Mouse (Mus musculus) forebrain, embryonic 14.5 days (tissue): ENCODE measurements at regions not wholly inside any gene's neighbourhood (a gene's known extent, or its start where the extent isn't known, plus 50 kb on each side); places are given as distances from the start of the nearest gene placed in this dataset.

Experiments used
- ATAC-seq: fragments of 200-750 bp; cut with Nextera tagmentation; 2 replicates; pipeline ENCODE4 v1.8.0; 2017; ENCODE audit warnings: mild to moderate bottlenecking, moderate library complexity
- DNase-seq: peaks from one replicate; pipeline ENCODE4 v3.0.0-alpha.2; 2015; ENCODE audit warnings: low spot score
- H3K27ac ChIP-seq: fragments of 300-500 bp; sonication (generic); 2 replicates; pipeline ENCODE4 v1.5.1; 2014; ENCODE audit warnings: low read depth, mild to moderate bottlenecking, control low read depth, low read length, moderate library complexity
- H3K27me3 ChIP-seq: fragments of 300-500 bp; sonication (generic); replicated peaks from 2 replicates; pipeline ENCODE4 v1.6.1; 2014; ENCODE audit warnings: low read length, control low read depth, mixed read lengths; ENCODE audit not compliant: control insufficient read depth, insufficient read depth
- H3K36me3 ChIP-seq: fragments of 300-500 bp; sonication (generic); 2 replicates; pipeline ENCODE4 v1.6.1; 2014; ENCODE audit warnings: low read length, control low read depth; ENCODE audit not compliant: control insufficient read depth, insufficient read depth
- H3K4me1 ChIP-seq: fragments of 300-500 bp; sonication (generic); 2 replicates; pipeline ENCODE4 v1.6.1; 2014; ENCODE audit warnings: antibody characterized with exemption, low read length, control low read depth; ENCODE audit not compliant: control insufficient read depth, insufficient read depth
- H3K4me2 ChIP-seq: fragments of 300-500 bp; sonication (generic); 2 replicates; pipeline ENCODE4 v1.6.1; 2014; ENCODE audit warnings: mild to moderate bottlenecking, control low read depth, low read length
- H3K4me3 ChIP-seq: fragments of 300-500 bp; sonication (generic); 2 replicates; pipeline ENCODE4 v1.5.1; 2014; ENCODE audit warnings: low read depth, low read length, control low read depth
- H3K9ac ChIP-seq: fragments of 300-500 bp; sonication (generic); 2 replicates; pipeline ENCODE4 v1.6.1; 2014; ENCODE audit warnings: mild to moderate bottlenecking, low read length, control low read depth, moderate library complexity
- H3K9me3 ChIP-seq: fragments of 300-500 bp; sonication (generic); replicated peaks from 2 replicates; pipeline ENCODE4 v1.6.1; 2016; ENCODE audit warnings: low read length, control low read depth, mixed read lengths; ENCODE audit not compliant: control insufficient read depth
- WGBS: fragments of 180-500 bp; shearing (Covaris S2); extraction: QIAGEN DNeasy Blood & Tissue Kit; methylation state at CpG from one replicate; pipeline ENCODE4 v1.1.7; 2014; 5-methylcytosine and 5-hydroxymethylcytosine counted together

- Histone ChIP-seq H3K4me3 (no peak overlapping the region), H3K27me3 (peaks cover 35% of the 10 kb centered on the region), H3K4me1 (peaks cover 38% of the 10 kb centered on the region), H3K27ac (no peak overlapping the region), H3K36me3 (no peaks in the 10 kb centered on the region), H3K9me3 (no peaks in the 10 kb centered on the region), H3K4me2 (peak overlapping the region; percentile 20; the same call in 1 of the 2 replicates), H3K9ac (no peak overlapping the region)
- ATAC-seq (no peak), DNase-seq (peak; percentile 66)
- WGBS, result 4% methylated on average over 9 of the region's 9 CpGs
Observed at GRCm38 (mm10) chr16:91172510-91172909, 52.7 kb upstream of the Olig2 start.

- H3K4me3 ChIP-seq, result no peak overlapping the region
- no peaks in the 10 kb centered on the region for H3K36me3 ChIP-seq
- H3K9me3 ChIP-seq, result no peaks in the 10 kb centered on the region
- peaks cover 33% of the 10 kb centered on the region for H3K27me3 ChIP-seq
- H3K4me2 ChIP-seq, result peak overlapping the region; percentile 22; the same call in 1 of the 2 replicates
- 3% methylated on average over 15 of the region's 15 CpGs for WGBS
- peaks cover 38% of the 10 kb centered on the region for H3K4me1 ChIP-seq
- DNase-seq (peak; percentile 82), ATAC-seq (peak; percentile 45)
- no peak overlapping the region for H3K9ac ChIP-seq
- H3K27ac ChIP-seq, result peak overlapping the region; percentile 35; the same call in 1 of the 2 replicates
Observed at GRCm38 (mm10) chr16:91173241-91173640, 52.0 kb upstream of the Olig2 start.

- no peaks in the 10 kb centered on the region for H3K36me3 ChIP-seq
- H3K4me2 ChIP-seq, result peak overlapping the region; percentile 22; the same call in 1 of the 2 replicates
- H3K27me3 ChIP-seq, result peaks cover 35% of the 10 kb centered on the region
- H3K9me3 ChIP-seq, result no peaks in the 10 kb centered on the region
- DNase-seq, result peak; percentile 64
- peaks cover 38% of the 10 kb centered on the region for H3K4me1 ChIP-seq
- peak; percentile 40 for ATAC-seq
- H3K4me3 ChIP-seq, result no peak overlapping the region
- peak overlapping the region; percentile 36; the same call in 1 of the 2 replicates for H3K27ac ChIP-seq
- no peak overlapping the region for H3K9ac ChIP-seq
- WGBS, result 8% methylated on average over 3 of the region's 3 CpGs
Observed at GRCm38 (mm10) chr16:91173870-91174278, 51.4 kb upstream of the Olig2 start.

GRCm38 (mm10) chr16:91174401-91174800 is 50.9 kb upstream of the Olig2 start:
- no peak overlapping the region for H3K4me2 ChIP-seq
- no peak overlapping the region for H3K9ac ChIP-seq
- peaks cover 40% of the 10 kb centered on the region for H3K27me3 ChIP-seq
- no peaks in the 10 kb centered on the region for H3K36me3 ChIP-seq
- DNase-seq (no peak), ATAC-seq (no peak)
- H3K27ac ChIP-seq, result peak overlapping the region; percentile 36; the same call in 1 of the 2 replicates
- no peak overlapping the region for H3K4me3 ChIP-seq
- H3K9me3 ChIP-seq, result no peaks in the 10 kb centered on the region
- 23% methylated on average over 4 of the region's 4 CpGs for WGBS
- peaks cover 38% of the 10 kb centered on the region for H3K4me1 ChIP-seq
